Mouse (Mus musculus) cerebellum, adult 9-10 months (tissue): Measurements from ENCODE around the gene Xrn2.
"Not testable (repeated sequence)": the region's sequence is repeated elsewhere in the genome, so short reads cannot be mapped to it uniquely, and the experiment has no call there.

Experiments used
- DNase-seq: peaks from one replicate; pipeline ENCODE4 v3.0.0; 2022

The Xrn2 gene

DNA sequence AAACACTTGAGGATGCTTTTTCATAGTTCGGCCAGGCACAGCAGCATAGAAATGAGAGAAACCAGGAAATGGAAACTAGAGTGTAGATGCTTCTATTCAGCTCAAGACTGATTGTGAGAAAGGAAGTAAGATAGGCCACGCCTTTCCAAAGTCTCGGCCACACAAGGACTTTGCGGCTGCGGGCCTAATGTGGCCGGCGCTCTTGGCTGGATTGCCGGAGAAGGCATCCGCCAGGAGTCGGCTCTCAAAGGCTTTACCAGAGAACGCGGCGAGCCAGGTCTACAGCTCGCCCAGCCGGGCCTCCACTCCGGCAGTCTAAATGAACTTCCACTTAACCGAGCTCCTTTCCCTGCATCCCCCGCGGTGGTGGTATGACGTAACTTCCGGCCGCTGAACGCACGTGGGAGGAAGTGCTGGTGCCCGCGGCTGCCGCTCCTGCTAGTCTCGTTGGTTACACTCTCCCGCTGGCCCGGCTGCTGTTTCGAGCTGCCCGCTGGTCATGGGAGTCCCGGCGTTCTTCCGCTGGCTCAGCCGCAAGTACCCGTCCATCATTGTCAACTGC lies at the start of gene Xrn2:
TSS of gene Xrn2 (plus strand) at position 374 of the 562 bp plus-strand sequence.
- peak; percentile 96 for DNase-seq

DNA sequence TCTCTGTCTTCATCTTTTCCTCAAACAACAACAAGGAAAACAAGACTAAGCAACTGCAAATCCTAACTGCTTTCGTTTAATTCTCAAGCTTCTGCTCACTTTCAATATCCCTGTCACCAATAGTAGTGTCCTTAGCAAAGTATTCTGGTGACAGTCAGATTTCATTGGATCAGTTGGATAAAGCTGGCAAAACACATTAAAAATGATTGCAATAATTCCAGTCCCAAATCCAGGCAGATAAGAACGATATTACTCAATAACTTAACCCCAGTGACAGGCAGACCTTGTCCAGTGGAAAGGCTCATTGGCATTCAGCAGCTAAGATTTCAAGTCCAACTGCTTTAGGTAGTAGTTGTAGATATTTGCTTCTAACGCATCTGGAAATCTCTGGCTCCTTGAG lies 37.8 kb upstream of the Xrn2 start:
- DNase-seq = no peak

DNA sequence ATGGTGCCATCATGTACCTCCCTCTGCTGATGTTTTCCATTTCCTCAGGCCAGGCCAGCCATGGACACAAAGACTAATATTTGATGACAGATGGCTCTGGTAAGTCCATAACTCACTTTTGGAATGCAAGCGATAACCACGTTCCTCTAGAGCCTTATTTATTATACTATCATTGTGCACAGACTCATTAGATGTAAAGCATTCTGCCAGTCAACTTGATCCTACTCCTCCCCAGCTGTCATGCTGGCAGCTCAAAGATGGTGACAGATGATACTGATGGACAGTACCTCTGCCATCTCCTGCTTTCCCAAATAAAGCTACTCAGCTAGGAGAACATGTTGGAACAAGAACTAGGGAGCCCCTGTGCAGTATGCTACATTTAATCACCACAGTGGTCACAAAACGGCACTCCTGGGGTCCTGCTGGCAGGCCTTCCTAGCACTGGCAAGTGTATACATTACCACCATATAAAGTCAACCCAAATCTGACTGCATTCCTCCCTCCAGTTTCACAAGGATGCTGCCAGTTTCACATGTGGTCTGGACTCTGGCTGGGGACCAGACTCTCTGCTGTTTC lies 37.3 kb upstream of the Xrn2 start:
- no peak for DNase-seq

DNA sequence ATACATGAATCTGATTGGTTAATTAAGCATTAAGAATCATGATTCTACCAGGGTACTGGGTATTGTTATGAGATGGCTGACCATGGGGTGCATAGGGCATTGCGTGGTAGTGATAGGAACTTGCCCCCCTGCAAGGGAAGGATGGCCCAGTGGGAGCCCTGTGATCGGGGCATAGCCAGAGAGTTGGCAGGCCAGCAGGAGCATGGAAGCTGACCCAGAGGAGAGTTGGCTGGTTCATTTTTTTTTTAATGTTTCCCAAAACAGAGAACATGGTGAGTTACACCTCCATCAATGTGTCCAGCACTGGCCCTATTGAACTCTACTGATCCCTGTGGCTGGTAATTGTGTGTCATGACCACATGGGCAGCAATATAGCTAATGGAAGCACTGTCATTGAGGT lies 30.0 kb upstream of the Xrn2 start:
- no peak for DNase-seq

DNA sequence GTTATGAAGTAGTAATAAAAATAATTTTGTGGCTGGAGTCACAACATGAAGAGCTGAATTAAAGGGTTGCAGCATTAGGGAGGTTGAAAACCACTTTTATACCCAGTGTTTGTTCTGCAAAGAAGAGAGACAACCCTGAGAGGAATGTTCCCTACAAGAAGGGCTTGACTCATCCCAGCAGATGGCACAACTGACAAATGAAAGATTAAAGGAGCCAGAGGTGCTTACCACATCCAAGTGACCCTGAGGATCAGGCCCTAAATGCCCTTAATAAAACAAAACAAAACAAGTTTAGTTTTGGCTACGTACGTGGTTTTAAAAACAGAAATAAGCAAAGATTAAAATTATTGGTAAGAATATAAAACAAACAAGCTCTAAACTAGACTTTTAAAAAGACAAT lies 28.0 kb upstream of the Xrn2 start:
- DNase-seq = no peak

DNA sequence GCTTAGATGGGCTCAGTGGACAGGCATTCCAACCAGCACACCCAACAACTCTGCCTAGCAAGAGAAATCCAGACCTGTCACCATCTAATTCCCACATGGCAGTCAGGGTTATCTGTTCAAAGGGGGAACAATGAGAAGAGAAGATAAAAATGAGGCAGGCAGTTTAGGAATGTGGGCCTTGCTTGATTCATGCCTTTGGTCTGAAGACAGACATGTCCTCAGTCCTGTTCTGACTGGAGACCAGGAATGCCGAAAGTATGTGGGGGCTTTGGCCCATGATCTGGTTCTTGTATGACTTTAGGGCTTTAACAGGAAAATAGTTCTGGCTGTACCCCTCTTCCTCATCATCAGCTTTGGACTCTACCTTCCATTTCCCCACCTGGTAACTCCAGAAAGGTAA lies 27.0 kb upstream of the Xrn2 start:
- no peak for DNase-seq

DNA sequence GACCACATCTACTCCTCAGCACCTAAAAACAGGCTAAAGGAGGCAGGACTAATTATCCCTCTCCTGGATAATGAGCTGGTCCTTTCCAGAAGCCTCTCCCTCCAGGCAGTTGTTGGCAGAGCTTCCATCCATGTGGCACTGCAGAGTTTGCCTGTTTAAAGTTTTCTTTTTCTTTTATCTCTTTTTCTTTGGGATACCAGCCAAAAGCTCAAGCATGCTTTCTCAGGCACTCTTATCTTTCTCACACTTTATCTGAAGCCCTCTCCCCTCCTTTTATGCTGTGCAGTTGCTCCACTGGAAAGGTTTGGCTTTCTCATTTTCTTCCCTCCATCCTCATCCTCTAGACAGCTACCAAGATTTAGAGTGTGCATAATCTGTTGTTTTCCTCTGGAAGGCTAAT lies 26.4 kb upstream of the Xrn2 start:
- no peak for DNase-seq

DNA sequence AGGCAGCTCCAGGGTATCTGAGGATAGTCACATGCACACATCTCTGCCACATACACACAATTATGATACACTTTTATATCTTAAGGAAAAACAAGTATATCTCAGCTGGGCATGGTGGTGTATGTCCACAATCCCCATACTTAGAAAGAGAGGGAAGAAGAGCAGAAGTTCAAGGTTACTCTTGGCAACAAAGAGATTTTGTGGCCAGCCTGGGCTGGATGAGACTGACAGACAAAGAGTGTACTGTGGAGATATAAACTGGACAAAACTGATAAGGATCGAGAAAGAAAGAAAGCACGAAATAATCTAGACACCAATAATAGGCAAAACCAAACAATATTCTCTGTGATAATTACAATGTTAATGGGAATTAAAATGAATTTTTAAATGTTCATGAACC lies 5.5 kb upstream of the Xrn2 start:
- no peak for DNase-seq

DNA sequence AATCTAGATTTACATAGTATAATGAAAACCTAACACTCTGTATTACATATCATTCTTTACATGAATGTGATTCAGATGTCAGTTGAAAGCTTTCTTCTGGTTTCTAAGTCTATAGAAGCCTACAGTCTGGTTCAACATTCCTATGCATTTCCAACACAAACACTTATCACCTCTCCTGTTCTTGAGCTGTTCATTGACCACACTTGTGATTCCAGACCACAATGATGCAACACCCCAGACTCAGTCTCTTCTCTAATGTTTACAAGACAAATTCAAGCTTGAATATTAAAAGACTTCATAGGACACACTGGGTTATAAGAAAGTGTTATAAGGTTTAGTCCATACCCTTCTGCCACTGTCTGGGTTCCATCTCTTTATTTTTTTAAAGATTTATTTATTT lies 3.7 kb upstream of the Xrn2 start:
- no peak for DNase-seq

DNA sequence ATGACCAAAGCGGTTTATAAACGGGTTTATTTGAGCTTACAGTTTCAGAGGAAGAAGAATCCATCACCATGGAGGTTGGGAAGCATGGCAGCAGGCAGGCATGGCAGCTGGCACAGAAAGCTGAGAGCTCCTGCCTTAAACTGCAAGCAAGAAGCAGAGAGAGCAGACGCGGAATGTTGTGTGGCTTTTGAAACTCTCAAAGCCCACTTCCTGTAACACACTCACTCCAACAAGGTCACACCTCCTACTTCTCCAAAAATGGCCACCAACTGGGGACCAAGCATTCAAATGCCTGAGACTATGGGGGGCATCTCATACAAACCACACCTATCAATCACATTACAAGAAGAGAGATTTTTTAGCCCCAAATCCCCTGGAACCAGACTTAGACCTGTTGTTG lies 2.7 kb upstream of the Xrn2 start:
- no peak for DNase-seq

DNA sequence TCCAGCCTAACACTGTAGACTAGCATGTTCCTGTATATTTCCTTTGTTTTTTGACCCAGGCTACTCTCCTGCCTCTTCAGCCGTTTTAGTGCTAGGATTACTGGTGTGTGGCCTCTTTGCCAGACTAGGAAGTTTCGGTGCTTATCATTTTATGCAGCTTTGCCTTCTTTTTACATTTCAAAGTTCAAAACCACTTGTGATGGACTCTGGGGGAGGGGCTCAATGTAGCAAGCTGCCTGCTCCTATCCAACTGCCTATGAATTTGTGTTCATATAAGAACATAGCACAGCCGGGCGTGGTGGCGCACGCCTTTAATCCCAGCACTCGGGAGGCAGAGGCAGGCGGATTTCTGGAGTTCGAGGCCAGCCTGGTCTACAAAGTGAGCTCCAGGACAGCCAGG lies 1.8 kb upstream of the Xrn2 start:
- no peak for DNase-seq

DNA sequence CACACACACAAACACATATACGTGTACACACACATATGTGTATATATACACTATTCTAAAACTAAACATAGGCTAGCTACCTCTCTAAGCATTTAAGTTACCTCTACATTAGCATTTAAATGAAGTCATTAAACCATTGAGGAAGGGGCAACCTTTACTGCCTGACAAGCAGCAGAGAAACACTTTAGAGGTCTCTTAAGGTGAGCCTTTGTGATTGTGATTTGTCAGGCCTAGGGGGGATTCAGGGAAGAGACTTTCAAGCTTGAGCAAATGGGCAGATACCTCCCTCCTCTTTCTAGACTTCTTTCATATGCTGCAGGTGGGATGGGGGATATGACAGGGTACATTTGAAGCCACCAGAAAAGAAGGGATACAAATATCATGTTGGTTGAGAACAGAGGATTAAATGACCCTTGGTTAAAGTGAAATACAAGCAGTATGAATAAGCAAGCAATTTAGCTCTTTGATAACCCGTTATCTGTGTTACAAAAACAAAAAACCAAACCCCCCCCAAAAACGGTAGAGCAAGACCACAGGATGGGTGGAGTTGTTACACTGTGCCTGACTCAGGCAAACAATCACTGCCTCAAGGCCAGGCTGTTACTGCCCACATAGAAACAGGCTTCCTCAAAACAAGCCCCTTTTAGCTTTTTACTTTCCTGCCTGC lies 1.2 kb upstream of the Xrn2 start:
- DNase-seq = no peak

DNA sequence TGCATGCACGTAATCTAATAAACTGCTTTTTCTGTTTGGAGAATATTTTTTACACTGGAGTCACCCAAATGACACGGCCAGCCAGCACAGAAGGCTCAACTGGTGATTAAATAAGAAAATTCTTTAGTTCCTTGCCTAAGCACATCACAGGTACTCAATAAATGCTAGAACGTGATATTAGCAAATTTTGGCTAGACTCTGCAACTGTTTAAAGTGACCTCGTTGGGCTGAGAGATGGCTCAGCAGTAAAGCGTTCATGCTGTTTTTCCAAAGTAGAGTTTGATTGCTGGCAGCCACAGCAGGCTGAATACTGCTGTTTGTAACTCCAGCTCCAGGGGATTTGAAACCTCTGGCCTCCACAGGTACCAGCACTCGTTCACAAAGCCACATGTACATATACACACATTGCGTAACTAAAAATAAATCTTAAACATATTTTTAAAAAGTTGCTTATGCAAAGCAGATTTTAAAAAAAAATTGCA lies 614 bp upstream of the Xrn2 start:
- DNase-seq = no peak

DNA sequence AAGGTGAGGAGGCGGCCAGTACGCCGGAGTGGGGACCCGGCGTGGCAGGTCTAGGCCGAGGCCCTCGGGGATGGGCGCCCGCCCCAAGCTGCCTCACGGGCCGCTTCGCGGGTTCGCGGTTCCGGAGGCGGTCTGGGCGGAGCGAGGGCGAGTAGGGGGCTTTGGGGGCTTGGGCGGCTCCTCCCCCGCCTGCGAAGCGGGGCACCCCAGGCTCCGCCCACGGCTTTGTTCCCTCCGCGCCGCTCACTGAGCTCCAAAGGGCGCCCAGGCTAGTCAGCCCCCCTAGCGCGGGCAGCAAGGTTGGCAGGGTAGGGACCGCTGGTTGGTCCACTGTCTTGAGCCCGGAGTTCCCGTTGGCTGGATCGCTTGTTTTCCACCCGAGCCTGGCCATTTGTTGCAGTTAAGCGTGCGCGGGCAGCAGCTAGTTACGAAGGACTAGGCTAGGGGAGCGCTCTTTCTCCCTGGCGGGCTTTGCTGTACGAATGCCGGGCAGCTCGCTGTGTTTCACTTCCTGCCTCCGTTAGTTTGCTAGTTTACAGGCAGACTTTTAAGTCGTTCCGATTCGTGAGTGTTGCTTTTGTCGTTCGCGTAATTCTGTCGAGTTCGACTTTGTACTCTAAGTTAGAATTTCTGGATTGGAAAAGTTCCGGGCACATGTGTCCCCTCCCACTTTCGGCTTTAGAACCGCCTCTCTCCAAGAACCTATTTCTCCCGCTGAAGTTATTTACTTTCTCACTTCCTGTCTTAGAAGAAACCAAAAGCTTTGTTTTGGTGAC lies 586 bp downstream of the Xrn2 start:
- DNase-seq = no peak

DNA sequence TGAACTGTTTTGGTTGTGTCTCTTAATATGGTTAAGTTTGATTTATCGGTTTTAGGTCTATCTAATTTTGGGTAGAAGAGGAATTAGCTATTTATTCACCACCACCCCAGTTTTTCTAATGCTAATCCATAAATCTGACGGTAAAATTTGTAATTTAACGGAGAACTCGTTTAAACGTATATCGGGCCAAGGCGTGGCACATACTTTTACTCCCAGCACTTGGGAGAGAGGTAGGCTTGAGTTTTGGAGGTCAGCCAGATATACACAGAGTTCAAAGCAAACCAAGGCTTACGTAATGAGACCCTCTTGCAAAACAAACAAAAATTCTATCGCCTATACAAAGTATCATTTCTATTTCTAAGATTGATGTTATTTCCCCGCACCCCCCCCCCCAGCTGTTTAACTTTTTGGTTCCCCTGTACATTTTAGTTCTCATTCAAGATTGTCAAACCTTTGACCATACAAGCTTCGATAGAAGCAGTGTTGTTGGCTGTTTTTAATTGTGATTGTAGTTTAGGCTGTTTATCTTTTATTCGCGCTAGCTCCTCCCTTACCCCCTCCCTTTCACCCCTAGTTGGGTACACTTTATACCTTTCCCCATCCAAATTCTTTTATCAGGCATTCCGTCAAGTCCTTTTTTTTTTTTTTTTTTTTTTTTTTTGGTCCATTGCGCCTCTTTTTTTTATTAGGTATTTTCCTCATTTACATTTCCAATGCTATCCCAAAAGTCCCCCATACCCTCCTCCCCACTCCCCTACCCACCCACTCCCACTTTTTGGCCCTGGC lies 1.5 kb downstream of the Xrn2 start:
- peak; percentile 22 for DNase-seq

DNA sequence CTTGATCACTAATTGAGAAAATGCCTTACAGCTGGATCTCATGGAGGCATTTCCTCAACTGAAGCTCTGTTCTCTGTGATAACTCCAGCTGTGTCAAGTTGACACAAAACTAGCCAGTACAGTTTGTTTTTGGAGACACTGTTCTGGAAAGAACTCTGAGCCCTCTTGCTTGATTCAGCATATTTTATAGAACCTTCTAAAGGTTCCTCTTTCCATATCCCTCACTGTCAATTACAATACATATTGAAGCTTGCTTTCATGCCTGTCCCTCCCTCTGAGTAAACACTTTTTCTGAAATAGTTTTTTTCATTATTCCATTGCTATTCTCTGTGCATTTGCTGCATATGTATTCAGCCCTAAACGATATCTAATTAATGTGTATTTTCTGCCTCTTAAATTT lies 9.2 kb downstream of the Xrn2 start:
- DNase-seq = not testable (repeated sequence)

DNA sequence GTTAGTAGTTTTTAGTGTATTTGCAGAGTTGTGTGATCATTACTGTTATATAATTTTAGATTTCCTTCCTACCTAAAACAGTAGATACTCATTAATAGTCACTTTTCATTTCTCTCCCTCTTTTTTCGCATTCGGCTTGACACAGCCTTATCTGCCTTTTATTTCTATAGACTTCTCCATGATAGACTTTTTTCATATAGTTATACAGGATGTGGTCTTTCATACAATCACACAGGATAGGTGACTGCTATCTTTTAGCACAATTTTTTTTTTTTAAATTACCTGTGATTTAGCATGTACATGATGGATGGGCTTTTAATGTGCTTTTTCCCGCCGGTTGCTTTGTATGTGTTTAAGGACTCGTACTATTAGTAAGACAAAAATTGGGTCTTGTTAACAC lies 10.3 kb downstream of the Xrn2 start:
- no peak for DNase-seq

DNA sequence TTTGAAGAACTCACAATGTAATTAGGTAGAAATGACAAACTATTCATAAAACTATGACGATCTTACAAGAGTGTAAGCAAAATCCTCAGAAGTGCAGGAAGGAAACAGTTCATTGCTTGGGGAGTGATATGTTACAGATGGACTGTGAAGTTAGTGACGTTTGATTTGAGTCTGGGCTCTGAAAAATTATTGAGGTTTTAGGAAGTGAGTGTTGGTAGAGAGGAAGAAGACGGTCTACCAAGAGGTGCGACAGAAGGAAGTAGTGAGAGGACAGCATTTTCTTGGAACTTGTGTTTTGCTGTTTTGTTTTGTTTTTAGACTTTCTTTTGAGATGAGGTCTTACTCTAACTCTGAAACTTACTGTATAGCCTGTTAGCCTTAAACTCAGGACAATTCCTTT lies 10.8 kb downstream of the Xrn2 start:
- DNase-seq = no peak

DNA sequence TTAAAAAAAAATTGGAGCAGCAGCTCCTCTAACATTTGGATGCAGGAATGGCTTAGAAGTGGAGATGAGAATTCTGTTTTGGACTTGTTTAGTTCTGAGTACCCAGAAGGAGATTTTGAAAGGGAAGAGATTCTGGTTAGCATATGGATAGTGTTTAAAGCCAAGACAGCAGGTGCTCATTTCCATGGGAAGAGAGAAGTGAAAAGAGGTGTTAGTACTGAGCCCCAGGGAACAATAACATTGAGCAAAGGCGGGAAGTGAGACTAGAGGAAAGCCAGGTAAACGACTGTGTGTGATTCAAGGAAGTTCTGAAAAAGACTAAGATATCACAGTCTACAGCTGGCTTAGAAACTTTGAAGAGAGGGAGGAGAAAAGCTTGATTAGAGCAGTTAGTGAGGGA lies 20.3 kb downstream of the Xrn2 start:
- no peak for DNase-seq

DNA sequence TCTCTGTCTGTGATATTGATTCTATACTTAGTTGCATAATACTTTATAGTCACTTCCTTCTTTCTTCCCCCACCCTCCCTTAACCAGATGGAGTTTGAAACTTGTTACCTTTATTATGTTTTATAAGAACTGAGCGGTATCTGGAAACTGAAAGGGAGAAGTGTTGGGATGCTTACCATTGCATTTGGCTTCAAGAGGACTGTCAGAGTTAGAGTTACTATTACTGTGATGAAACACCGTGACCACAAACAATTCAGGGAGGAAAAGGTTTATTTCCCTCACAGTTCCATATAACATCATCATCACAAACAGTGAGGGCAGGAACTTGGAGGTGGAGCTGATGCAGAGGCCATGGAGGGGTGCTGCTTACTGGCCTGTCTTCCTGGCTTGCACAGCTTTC lies 23.1 kb downstream of the Xrn2 start:
- DNase-seq = no peak

DNA sequence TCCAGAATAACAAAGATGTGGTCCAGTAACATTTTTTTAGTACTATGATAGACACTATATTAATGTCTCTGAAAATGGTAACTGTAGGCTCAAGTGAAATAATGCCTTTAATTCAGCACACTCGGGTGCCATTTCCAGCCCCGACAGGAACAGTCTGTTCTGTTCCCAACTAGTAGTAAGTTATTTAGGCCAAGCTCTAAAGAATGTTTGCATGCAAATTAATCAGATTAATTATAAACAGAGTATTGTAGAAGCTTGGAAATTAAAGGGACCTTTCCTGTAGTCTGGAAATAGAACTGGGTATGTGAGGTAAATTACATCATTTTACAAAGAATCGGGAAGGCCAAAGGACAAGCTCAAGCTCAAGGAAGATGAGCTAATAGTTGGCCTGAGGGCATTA lies 34.3 kb downstream of the Xrn2 start:
- no peak for DNase-seq

DNA sequence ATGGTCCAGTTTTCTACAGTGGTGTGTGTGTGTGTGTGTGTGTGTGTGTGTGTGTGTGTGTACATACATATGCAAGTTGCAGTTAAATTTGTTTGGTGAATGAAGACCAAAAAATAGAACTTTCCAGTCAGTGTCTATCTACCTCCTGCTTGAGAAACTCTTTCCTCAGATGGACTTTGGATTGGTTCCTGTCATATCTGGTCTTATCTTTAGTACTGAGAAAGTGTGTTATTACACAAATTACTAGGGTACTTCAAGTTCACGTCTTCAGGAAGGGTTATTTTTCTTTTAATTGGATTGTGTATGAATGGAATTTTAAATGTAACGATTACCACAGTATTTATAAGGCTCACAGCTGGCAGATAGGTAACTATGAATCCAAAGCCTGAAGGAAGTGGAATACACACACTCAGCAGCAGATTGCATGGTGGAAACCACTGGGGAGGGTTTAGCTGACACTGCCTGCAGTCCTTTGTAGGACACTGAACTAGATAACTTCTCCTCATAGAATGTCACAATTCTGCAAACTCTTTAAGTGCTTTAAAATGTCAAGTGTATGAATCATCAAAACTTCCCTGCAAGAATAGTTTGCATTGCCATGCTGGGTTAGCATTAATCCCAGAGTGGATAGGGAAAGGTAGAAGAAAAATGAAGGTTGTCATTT lies 40.6 kb downstream of the Xrn2 start:
- no peak for DNase-seq
